Mouse (Mus musculus) mouse trophoblast stem cell (cell line): Measurements from ENCODE around the gene F5.

Experiments used
- in situ Hi-C, 2 experiments: fragments of 300-500 bp; cut with MseI, MboI; formaldehyde crosslinking; loops; 2 replicates in 1 of 2; 3 replicates in 1 of 2; pipeline ENCODE4 v1.15.1; 2025

The F5 gene

DNA sequence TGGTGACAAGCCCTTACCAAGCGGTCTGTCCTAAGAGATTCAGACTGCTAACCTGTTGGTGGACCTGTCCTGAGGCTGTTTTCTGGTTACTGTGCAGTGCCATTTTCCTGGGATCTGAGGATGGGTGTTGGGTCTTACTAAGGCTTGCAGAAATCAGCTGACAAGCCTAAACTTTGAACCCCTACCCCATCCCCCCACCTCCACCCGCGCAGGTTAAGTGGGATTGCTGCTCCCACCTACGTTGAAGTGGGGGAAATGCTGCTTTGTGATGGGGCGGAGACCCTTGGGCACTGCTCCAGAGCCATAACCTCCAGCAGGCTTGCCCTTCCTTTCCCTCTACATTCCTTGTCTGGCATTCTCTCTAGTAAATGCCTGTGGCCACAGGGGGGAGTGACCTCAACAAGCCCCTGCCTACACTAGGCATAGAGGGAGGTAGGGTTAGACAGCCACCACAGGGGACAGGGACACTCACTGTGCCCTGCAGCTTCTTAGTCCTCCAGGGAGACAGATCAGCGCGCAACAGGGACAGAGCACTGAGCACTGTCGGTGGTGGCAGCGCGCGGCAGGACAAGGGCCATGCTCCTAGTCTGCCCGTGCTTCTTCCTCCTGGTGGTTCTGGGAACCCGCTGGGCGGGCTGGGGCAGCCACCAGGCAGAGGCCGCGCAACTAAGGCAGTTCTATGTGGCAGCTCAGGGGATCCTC lies at the start of gene F5:
F5 (plus strand) TSS at position 452 of the 702 bp plus-strand sequence.
- in situ Hi-C loops = no loop called here

DNA sequence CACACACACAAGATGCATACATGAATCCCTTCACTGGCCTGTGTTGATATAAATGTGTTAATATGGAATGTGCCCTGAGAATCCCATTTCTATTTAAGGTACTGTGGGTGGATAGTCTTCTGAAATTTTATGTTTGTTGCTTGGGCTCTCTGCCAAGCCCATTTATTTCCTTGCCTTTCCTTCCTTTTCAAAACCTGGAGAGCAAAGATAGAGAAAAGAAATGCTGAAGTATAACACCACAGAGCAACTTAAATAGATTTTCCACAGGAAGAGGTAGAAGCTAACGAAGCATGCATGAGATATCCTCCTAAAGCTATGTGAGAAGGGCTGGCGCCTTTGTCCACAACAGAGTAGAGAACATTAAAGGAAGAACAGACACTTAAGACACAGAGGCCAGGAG lies 41.9 kb upstream of the F5 start:
- in situ Hi-C loops = no loop called here

DNA sequence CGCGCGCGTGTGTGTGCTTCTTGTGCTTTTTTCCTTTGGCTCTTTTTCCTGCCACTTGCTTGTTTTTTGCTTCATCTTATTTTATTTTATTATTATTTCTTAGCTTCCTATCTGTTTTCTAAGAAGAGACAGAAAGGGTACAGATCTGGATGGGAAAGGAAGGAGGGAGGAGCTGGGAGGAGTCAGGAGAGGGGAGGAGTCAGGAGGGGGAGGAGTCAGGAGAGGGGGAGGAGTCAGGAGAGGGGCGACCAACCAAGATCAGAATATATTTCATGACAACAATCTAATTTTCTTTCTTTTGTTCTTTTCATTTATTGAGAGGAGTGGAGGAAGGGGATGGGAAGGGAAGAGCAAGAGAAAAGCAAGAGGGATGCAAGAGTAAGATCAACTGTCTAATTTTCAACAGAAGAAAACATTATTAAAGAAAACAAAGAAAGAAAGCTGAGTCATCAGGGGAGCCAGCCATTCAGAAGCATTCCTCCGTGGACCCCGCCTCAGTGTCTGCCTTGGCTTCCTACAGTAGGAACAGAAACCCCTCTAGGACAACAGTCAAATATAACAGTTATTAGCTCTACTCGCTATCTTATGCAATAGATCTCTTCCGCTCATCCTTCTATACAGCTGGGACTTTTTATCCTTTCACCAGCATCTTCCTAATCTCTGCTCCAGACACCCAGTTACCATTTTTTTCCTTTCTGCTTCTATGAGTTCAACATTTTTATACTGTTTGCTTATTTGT lies 40.9 kb upstream of the F5 start:
- in situ Hi-C loops = no loop called here

- in situ Hi-C loops = no loop called here
These were observed 37.4 kb upstream of the F5 start for GRCm38 (mm10) chr1:164114280-164114679.

DNA sequence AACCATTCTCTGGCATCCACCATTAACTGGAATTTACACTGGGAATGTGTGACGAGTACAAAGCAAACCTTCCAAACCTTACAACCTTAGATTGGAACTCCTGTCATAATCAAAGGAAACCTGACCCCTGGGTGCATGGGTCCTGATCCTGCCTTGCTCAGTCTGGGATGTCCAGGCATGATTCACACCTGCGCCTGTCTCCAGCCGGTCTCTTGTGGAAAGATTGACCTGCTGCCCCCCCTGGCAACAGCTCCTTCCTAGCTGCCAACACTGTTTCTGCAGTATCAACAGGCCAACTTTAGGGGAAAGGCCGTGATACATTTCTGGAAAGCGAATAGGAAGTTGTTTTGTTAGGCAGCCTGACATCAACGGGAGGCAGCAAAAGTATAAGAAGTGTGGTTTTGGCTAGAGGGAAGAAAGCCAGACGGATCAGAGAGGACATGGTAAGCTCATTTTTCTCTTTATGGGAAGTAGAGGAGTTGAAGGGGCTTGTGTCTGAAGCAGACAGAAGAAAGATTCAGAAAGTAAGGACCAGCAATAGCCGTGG lies 36.6 kb upstream of the F5 start, which contains the start of gene Selp:
Selp (plus strand) TSS at position 318 of the 547 bp plus-strand sequence.
- in situ Hi-C loops = no loop called here

- in situ Hi-C loops = no loop called here
These were observed 36.0 kb upstream of the F5 start for GRCm38 (mm10) chr1:164115647-164116046.

GRCm38 (mm10) chr1:164117869-164118268 lies 33.8 kb upstream of the F5 start:
- in situ Hi-C loops = no loop called here

GRCm38 (mm10) chr1:164119892-164120776 lies 31.5 kb upstream of the F5 start:
- in situ Hi-C loops = no loop called here

GRCm38 (mm10) chr1:164120777-164121158 lies 30.9 kb upstream of the F5 start:
- in situ Hi-C loops = no loop called here

GRCm38 (mm10) chr1:164123836-164124235 lies 27.8 kb upstream of the F5 start:
- in situ Hi-C loops = no loop called here

DNA sequence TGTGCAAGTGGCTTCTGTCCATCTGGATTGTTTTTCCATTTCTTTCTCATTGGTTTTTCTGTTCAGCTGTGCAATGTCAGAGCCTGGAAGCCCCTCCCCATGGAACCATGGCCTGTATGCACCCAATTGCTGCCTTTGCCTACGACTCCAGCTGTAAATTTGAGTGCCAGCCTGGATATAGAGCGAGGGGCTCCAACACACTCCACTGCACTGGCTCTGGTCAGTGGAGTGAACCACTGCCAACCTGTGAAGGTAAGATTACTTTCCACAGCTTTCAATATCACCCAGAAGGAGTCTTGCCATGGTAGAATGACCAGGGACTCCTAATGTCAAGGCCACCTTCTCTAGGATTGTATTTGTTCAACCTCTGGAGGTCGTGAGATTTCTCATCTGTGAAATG lies 21.6 kb upstream of the F5 start:
- in situ Hi-C loops = loop anchor here in 1 of 2 experiments (10.0 kb wide), 1 partner anchor 115 kb away; no protein-coding TSS in a partner anchor

GRCm38 (mm10) chr1:164132609-164133008 lies 19.0 kb upstream of the F5 start:
- in situ Hi-C loops = loop anchor here in 1 of 2 experiments (10.0 kb wide), 1 partner anchor 118 kb away; no protein-coding TSS in a partner anchor

GRCm38 (mm10) chr1:164134101-164134500 lies 17.5 kb upstream of the F5 start:
- in situ Hi-C loops = loop anchor here in 1 of 2 experiments (10.0 kb wide), 1 partner anchor 119 kb away; no protein-coding TSS in a partner anchor

DNA sequence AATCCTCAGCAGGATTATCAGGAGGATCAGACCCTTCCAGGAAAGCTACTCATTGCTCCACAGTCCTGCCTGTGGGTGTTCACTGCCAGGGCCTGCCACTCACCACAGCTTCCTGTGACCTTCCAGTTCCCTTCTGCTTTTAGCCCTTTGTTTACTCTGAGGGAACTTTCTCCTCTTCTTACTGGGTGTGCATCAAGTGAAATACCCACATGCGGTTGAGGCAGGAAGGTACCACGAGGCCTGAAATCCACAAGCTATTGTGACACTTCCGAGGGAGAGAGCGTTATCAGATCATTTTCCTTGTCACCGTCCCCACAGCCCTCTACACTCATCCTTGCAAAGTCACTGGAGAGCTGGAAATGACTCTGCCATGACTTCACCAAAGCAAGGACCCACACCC lies 16.3 kb upstream of the F5 start:
- in situ Hi-C loops = loop anchor here in 1 of 2 experiments (10.0 kb wide), 1 partner anchor 121 kb away; no protein-coding TSS in a partner anchor

- in situ Hi-C loops = loop anchor here in 1 of 2 experiments (10.0 kb wide), 1 partner anchor 121 kb away; no protein-coding TSS in a partner anchor
These were observed 15.7 kb upstream of the F5 start for GRCm38 (mm10) chr1:164135960-164136359.

DNA sequence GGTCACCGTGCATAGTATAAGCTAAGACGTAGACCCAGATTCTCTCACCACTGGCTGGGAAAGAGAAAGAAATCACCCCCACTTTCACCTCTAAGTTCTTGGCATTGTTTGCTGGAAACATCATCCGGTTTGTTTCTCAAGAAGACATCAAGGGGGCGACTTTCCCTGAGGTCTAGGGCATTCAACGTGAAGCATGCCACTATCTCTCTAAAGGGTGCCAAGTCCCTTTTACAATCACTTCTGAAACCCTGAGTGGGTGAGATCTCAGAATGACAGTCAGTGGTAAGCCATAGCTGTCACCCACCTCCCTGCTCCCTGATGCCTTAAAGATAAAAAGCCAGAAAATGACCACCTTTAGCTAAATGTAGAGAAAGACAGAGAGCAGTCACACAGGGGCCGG lies 15.0 kb upstream of the F5 start:
- in situ Hi-C loops = loop anchor here in 1 of 2 experiments (10.0 kb wide), 1 partner anchor 122 kb away; no protein-coding TSS in a partner anchor

DNA sequence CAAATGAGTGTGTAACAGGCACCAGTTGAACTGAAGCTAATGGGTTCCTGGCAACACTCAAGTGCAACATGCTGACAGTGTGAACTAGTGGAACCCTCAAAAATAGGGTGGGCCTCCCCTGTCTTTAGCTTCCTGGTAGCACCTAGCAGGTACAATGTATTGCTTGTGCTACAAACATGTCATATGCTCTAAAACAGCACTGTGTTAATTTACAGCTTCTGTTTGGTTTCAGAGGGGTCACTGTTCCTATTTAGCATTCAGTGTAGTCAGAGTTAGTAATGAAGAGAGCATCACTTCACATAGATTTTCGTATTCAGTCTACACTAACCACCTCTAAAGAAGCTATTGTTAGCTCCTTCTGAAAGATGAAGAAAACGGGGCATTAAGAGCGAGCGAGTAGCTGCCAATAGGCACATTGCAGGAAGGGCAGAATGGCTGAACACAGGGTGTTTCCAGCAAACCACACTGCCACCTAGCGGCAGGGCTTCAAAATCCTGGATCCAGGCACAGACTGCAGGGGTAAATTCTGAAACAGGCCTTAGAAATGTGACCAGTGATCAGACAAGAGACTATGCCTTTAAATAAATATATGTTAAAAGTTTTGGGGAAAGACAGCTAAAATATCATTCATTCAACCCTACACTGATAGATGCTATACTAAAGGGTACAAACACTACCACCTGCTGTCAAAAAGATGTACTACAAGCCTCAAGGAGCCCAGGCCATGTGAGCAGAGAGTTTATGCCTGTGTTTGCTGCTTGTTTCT lies 13.1 kb upstream of the F5 start:
- in situ Hi-C loops = loop anchor here in 1 of 2 experiments (10.0 kb wide), 1 partner anchor 124 kb away; no protein-coding TSS in a partner anchor

- in situ Hi-C loops = loop anchor here in 1 of 2 experiments (10.0 kb wide), 1 partner anchor 125 kb away; no protein-coding TSS in a partner anchor
These were observed 12.2 kb upstream of the F5 start for GRCm38 (mm10) chr1:164139464-164139863.

- in situ Hi-C loops = no loop called here
These were observed 2.6 kb upstream of the F5 start for GRCm38 (mm10) chr1:164149083-164149482.

DNA sequence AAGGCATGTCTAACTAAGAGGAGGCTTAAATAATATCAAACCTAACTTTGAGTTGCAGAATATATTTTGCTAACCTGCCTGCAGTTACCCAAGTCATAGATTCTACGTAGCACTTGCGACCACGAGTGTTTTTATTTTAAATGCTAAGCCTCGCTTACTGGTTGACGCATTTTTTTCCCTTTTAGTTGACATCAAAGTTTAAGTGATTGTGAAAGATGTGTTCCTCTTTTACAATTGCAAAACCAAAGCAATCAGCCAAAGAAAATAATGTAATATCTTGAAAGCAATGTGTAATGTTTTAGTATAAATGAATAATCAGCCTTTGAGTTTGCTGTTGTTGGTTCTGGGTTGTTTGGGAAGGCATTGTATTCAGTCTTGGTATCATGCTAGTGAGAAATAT lies 1.2 kb downstream of the F5 start:
- in situ Hi-C loops = no loop called here
